Mouse (Mus musculus): ENCODE results near the gene Dot1l.

DNA sequence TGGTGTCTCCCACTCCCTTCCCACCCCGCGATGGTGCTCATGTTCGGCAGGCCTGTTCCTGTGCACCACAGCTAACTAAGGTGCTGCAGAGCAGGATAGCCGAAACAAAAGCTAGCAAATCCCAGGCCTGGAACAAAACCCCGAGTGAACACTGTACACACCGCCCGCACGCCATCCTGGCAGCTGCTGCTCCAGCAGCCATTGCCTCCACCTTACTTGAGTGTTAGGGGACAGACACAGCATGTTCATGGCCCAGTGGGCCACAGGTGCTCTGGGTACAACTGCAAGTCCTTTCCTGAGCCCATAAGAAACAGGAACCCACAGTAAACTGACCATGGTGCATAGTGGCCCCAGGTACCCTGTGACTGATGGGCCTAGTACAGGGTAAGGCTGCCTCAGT, 39.7 kb downstream of the Dot1l start:
- TF ChIP-seq POLR2A (IDR thresholded peaks at IDR 0.05; ENCODE audit: borderline replicate concordance, control insufficient read depth, low read depth, low read length) (no peak), CTCF (IDR thresholded peaks at IDR 0.05; ENCODE audit: control insufficient read depth, insufficient read depth, low read length) (no peak)

Measured in bone marrow, adult 2 months (tissue).